Mouse (Mus musculus) hindbrain, embryonic 15.5 days (tissue): ENCODE data around the gene A130010J15Rik. TPM values are rescaled to one million over a fixed set of nuclear protein-coding genes. Genes with fewer than 3 reads are reported as not detected.

Experiments used
- ATAC-seq: fragments of 200-750 bp; cut with Nextera tagmentation; 2 replicates; pipeline ENCODE4 v1.8.0; 2017; ENCODE audit warnings: low read depth, moderate number of reproducible peaks, moderate TSS enrichment; ENCODE audit not compliant: low FRiP score
- H3K27ac ChIP-seq: fragments of 300-500 bp; sonication (generic); replicated peaks from 2 replicates; pipeline ENCODE4 v1.5.1; 2015; ENCODE audit warnings: mild to moderate bottlenecking, inconsistent platforms
- H3K27me3 ChIP-seq: fragments of 300-500 bp; sonication (generic); 2 replicates; pipeline ENCODE4 v1.6.1; 2015; ENCODE audit warnings: control low read depth, inconsistent platforms
- H3K36me3 ChIP-seq: fragments of 300-500 bp; sonication (generic); 2 replicates; pipeline ENCODE4 v1.6.1; 2015; ENCODE audit warnings: control low read depth, inconsistent platforms
- H3K4me1 ChIP-seq: fragments of 300-500 bp; sonication (generic); replicated peaks from 2 replicates; pipeline ENCODE4 v1.6.1; 2015; ENCODE audit warnings: control low read depth, inconsistent platforms
- H3K4me2 ChIP-seq: fragments of 300-500 bp; sonication (generic); 2 replicates; pipeline ENCODE4 v1.6.1; 2015; ENCODE audit warnings: moderate library complexity, mild to moderate bottlenecking, inconsistent platforms
- H3K4me3 ChIP-seq: fragments of 300-500 bp; sonication (generic); 2 replicates; pipeline ENCODE4 v1.5.1; 2015; ENCODE audit warnings: mild to moderate bottlenecking, inconsistent platforms
- H3K9ac ChIP-seq: fragments of 300-500 bp; sonication (generic); 2 replicates; pipeline ENCODE4 v1.6.1; 2015; ENCODE audit warnings: inconsistent platforms
- H3K9me3 ChIP-seq: fragments of 300-500 bp; sonication (generic); 2 replicates; pipeline ENCODE4 v1.6.1; 2016; ENCODE audit warnings: control low read depth, inconsistent platforms
- WGBS: fragments of 180-500 bp; shearing (Covaris S2); methylation state at CpG from one replicate; pipeline ENCODE4 v1.1.7; 2015; 5-methylcytosine and 5-hydroxymethylcytosine counted together
- polyA plus RNA-seq: library from polyadenylated mRNA; unstranded; fragments of >200 nt; fragmentation: Nextera tagmentation; extraction: Ambion mirVana; gene quantifications from 2 replicates; pipeline ENCODE4 v1.2.1, GENCODE M21; 2015

The A130010J15Rik gene
- polyA plus RNA-seq, 1 experiment from 2014 or later: 11.8 TPM

DNA sequence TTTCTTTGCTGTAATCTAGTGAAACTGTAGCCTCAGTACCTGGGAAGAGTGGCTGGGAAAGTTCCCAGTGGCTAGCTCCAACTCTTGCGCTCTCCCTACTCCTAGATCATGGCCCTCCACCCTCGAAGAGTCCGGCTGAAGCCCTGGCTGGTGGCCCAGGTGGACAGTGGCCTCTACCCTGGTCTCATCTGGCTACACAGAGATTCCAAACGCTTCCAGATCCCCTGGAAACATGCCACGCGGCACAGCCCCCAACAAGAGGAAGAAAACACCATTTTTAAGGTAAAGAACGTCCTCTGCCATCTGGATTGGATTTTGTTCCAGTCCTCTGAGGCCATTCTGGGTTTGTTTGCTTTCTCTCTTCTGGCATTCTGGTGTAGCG, 10.7 kb upstream of the A130010J15Rik start:
- Histone ChIP-seq H3K36me3 (no peaks in the 10 kb centered on the region), H3K9me3 (no peaks in the 10 kb centered on the region), H3K9ac (no peak overlapping the region), H3K27ac (no peak overlapping the region), H3K4me1 (peaks cover 12% of the 10 kb centered on the region), H3K4me3 (no peak overlapping the region), H3K27me3 (peaks cover 35% of the 10 kb centered on the region), H3K4me2 (no peak overlapping the region)
- no peak for ATAC-seq
- WGBS: 81% methylated on average over 8 of the region's 8 CpGs

DNA sequence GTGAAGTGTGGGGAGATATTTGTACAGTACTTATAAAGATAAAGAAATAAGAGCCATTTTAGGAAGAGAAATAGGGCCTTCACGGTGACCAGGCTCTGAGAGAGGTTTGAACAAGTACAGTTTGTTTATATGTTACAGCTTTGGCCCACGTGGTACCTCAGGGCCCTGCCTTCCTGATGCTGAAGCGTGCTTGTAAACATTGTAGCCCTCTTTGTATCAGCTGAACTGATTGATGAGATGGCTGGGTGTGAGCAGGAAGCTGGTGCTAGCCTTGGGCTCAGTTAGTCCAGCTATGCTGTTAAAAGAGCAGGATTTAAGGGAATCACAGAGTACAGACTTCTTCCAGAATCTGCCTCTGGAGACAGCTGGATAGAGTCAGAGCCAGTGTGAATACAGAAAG, 8.7 kb upstream of the A130010J15Rik start:
- Histone ChIP-seq H3K4me2 (no peak overlapping the region), H3K27ac (no peak overlapping the region), H3K4me3 (no peak overlapping the region), H3K4me1 (peaks cover 6% of the 10 kb centered on the region; the same call in 1 of the 2 replicates), H3K36me3 (no peaks in the 10 kb centered on the region), H3K27me3 (peaks cover 15% of the 10 kb centered on the region), H3K9me3 (no peaks in the 10 kb centered on the region), H3K9ac (no peak overlapping the region)
- 61% methylated on average over 3 of the region's 3 CpGs for WGBS
- ATAC-seq: no peak

DNA sequence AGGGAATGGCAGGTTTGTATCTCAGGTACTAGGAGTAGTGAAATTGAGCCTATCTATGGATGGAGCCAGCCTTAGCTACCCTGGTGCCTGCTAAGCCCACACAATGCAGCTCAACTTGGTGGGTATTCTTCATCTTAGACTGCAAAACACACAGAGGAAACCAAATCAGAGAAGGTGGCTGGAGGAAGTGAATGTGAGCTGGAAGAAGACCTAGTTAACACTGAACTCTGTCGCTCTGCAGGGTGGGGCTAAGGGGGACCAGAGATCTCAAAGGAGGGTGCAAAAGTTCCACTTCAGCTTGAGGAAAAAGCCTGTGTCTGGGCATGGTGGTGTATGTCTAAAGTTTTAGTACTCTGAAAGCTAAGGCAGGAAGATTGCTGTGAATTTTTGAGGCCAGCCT, 8.2 kb upstream of the A130010J15Rik start:
- 65% methylated on average over 1 of the region's 1 CpGs for WGBS
- no peaks in the 10 kb centered on the region for H3K36me3 ChIP-seq
- no peak overlapping the region for H3K9ac ChIP-seq
- H3K27ac ChIP-seq: no peak overlapping the region
- H3K4me2 ChIP-seq: no peak overlapping the region
- peaks cover 11% of the 10 kb centered on the region; the same call in 1 of the 2 replicates for H3K27me3 ChIP-seq
- H3K4me1 ChIP-seq: peaks cover 6% of the 10 kb centered on the region; the same call in 1 of the 2 replicates
- ATAC-seq: no peak
- H3K4me3 ChIP-seq: no peak overlapping the region
- no peaks in the 10 kb centered on the region for H3K9me3 ChIP-seq

DNA sequence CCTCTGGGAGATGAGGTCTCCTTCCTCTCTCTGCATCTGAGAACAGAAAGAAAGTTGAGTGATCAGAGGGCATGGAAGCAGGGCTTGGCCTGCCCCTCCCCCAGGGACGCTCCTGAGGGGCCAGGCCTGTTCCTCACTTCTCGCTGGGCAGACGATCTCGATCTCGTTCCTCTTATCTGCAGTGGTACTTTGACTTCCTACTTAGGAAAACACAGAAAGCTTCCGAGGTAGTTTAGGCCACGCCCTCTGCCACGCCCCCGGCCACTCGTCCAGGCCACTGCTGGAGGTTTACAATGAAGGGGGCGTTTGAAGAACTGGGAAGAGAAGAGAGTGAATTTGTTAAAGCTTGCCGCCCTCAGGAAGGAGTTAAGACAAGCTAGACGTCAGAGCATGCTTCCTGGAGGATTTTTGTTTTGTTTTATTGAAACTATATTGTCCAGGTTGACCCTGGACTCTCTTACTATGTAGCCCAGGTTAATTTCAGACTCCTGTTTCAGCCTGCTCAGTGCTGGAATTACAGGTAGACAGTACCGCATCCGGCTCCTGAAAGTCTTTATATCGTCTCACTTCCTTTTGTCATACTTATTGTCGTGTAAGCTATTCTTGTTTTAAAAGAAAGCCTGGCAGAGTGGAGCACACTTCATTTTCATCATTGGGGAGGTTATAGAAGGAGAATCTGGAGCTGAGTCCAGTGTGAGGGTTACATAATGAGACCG, 7.4 kb upstream of the A130010J15Rik start:
- H3K4me1 ChIP-seq: peaks cover 6% of the 10 kb centered on the region; the same call in 1 of the 2 replicates

DNA sequence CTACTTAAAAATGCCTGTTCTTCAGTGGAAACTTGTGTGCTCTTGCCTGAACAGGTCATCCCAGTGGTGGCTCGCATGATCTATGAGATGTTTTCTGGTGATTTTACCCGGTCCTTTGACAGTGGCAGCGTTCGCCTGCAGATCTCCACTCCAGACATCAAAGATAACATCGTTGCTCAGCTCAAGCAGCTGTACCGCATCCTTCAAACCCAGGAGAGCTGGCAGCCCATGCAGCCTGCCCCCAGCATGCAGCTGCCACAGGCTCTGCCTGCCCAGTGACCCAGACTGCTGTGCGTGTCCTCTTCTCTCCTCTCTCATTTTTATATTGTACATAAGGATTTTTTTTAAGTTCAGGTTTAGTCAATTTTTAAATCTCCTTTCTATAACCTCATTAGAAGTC, 1.4 kb downstream of the A130010J15Rik start:
- Histone ChIP-seq H3K27me3 (no peaks in the 10 kb centered on the region), H3K27ac (no peak overlapping the region), H3K4me3 (no peak overlapping the region), H3K9me3 (no peaks in the 10 kb centered on the region), H3K36me3 (no peaks in the 10 kb centered on the region), H3K4me1 (peaks cover 20% of the 10 kb centered on the region), H3K4me2 (no peak overlapping the region), H3K9ac (no peak overlapping the region)
- 84% methylated on average over 7 of the region's 7 CpGs for WGBS
- no peak for ATAC-seq

More for the DNA sequence above, 7.4 kb upstream of the A130010J15Rik start:
- Histone ChIP-seq H3K9ac (no peak overlapping the region), H3K36me3 (no peaks in the 10 kb centered on the region), H3K4me3 (no peak overlapping the region), H3K27ac (no peak overlapping the region), H3K27me3 (peaks cover 4% of the 10 kb centered on the region; the same call in 1 of the 2 replicates), H3K9me3 (no peaks in the 10 kb centered on the region), H3K4me2 (peak overlapping the region; percentile 42)
- WGBS: 18% methylated on average over 18 of the region's 18 CpGs
- ATAC-seq: no peak

DNA sequence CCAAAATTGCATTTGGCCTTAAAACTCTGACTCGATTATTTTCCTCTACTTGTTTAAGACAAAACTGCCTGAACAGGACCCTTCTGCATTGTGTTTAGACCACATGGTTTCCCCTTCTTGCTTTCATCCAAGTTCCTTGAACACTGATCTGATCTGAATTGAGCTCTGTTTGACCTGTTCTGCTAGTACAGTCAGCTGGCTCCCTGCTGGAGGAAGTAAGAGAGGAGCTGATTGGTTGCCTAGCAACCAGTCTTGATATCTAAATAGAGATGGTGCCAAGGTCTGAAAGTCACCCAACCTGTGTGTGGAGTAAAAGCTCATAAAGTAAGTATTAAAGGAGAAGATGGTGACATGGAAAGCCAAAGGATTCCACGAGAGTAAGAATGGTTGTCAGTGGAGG, 2.0 kb downstream of the A130010J15Rik start:
- Histone ChIP-seq H3K9ac (no peak overlapping the region), H3K36me3 (no peaks in the 10 kb centered on the region), H3K27me3 (no peaks in the 10 kb centered on the region), H3K27ac (no peak overlapping the region; the same call in 1 of the 2 replicates), H3K4me3 (no peak overlapping the region), H3K4me1 (peaks cover 26% of the 10 kb centered on the region), H3K9me3 (no peaks in the 10 kb centered on the region), H3K4me2 (no peak overlapping the region)
- no peak for ATAC-seq
- 61% methylated on average over 2 of the region's 2 CpGs for WGBS

DNA sequence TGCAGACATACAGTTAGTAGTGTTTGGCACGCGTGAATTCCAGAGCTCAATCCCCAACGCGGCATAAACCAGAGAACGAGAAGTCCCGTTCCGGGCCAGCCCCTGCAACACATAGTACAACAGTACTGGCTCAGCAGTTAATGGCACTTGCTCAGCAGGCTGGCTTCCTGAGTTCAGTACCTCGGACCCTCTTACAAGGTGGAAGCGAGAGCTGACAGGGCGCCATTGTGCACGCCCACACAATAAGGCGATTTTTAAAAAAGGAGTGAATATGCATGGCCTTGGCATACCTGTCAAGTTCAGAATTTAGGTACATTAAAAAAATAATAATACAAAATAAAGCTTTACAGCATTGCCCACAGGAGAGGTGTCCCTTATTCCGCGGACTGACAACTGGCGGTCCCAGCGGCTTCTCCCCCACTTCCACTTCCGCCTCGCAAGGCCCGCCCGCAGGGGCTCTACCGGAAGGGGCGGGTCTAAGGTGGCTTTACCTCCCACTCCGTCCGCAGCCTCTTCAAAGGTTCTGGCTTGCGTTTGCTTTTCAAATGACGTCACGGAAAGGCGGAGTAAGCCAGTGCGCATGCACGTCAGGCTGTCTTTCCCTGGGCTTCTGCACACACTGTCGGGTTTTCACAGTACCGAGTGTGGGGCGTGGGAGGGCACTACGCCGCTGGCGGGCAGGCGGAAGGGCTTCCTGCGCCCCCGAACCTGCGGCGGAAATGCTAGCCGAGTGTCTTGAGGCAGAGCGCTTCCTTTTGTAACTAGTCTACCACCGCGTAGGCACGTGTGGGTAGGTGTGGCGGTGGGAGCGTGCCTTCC, 5.4 kb downstream of the A130010J15Rik start:
- H3K9ac ChIP-seq: peak overlapping the region; percentile 76
- peak; percentile 100 for ATAC-seq
- H3K27ac ChIP-seq: peak overlapping the region; percentile 89
- peak overlapping the region; percentile 77 for H3K4me2 ChIP-seq
- under 1% methylated on average over 48 of the region's 48 CpGs for WGBS
- H3K36me3 ChIP-seq: no peaks in the 10 kb centered on the region
- H3K27me3 ChIP-seq: no peaks in the 10 kb centered on the region
- H3K9me3 ChIP-seq: no peaks in the 10 kb centered on the region
- peaks cover 36% of the 10 kb centered on the region for H3K4me1 ChIP-seq
- H3K4me3 ChIP-seq: peak overlapping the region; percentile 59

DNA sequence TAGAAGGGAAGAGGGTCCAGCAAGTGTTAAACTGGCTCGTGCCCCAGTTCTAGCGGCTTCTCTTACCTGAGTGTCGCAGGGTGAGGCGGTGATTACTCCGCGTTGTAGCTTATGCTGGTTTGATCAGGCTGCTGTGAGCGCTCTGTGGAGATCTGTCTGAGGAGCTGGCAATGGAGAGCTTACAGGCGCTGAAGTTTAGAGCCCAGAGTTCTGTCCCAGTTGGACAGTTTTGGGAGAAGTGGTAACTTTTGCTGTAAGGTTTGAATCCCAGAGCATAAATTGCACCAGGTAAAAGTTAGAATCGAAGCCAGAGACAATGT, 5.9 kb downstream of the A130010J15Rik start:
- no peaks in the 10 kb centered on the region for H3K9me3 ChIP-seq
- no peaks in the 10 kb centered on the region for H3K27me3 ChIP-seq
- ATAC-seq: no peak
- H3K9ac ChIP-seq: peak overlapping the region; percentile 68
- H3K4me2 ChIP-seq: peak overlapping the region; percentile 77
- H3K4me3 ChIP-seq: peak overlapping the region; percentile 59
- 26% methylated on average over 9 of the region's 9 CpGs for WGBS
- no peaks in the 10 kb centered on the region for H3K36me3 ChIP-seq
- H3K27ac ChIP-seq: peak overlapping the region; percentile 89
- peaks cover 38% of the 10 kb centered on the region for H3K4me1 ChIP-seq

DNA sequence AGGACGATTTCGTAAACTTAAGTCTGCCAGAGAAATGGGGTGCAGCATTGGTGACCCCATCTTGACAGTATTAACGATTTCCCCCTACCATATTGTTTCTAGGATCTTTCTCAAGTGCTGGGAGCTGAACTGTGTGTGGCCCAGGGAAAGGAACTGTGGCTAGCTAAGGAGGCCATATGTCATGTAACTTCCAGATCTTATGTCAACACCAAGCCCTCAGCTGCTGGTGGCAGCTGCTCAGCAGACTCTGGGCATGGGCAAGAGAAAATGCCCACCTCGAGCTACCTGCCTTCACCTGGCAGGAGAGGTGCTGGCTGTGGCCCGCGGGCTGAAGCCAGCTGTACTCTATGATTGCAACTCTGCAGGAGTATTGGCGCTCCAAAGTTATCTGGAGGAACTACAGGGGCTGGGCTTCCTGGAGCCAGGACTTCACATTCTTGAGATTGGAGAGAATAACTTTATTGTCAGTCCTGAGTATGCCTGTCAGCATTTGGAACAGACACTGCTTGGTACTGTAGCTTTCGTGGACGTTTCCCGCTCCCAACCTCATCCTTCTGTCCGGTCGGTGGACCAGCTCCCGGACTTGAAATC, 6.4 kb downstream of the A130010J15Rik start:
- Histone ChIP-seq H3K4me3 (peak overlapping the region; percentile 59), H3K36me3 (no peaks in the 10 kb centered on the region), H3K4me1 (peaks cover 38% of the 10 kb centered on the region), H3K9ac (peak overlapping the region; percentile 68), H3K9me3 (no peaks in the 10 kb centered on the region), H3K27me3 (no peaks in the 10 kb centered on the region), H3K4me2 (peak overlapping the region; percentile 77), H3K27ac (peak overlapping the region; percentile 89; the same call in 1 of the 2 replicates)
- WGBS: 89% methylated on average over 13 of the region's 13 CpGs
- ATAC-seq: no peak

DNA sequence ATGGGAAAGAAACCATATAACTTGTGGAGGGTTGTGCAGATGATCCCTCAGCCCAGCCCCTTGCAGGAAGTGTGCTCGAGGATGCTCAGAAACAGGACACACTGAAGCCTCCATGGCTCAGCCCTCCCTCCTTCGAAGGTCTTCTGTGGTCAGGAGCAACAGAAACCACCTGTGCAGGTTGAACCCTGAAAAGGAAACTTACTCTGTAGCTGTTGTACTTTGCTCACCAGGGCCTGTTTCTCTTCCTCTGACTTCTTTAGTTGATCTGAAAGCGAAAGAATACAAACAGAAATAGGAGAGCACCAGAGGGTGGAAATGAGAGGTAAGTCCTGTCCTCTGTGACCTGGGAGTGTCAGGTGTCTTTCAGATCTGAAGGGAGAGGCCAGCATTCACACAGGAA, 13.3 kb downstream of the A130010J15Rik start:
- Histone ChIP-seq H3K9me3 (no peaks in the 10 kb centered on the region), H3K9ac (no peak overlapping the region), H3K4me1 (0 out of 2 replicates have a peak, but pooled peaks cover 5% of the 10 kb centered on the region), H3K27me3 (no peaks in the 10 kb centered on the region), H3K4me3 (no peak overlapping the region), H3K36me3 (no peaks in the 10 kb centered on the region), H3K4me2 (no peak overlapping the region), H3K27ac (no peak overlapping the region)
- 85% methylated on average over 3 of the region's 3 CpGs for WGBS
- ATAC-seq: no peak

DNA sequence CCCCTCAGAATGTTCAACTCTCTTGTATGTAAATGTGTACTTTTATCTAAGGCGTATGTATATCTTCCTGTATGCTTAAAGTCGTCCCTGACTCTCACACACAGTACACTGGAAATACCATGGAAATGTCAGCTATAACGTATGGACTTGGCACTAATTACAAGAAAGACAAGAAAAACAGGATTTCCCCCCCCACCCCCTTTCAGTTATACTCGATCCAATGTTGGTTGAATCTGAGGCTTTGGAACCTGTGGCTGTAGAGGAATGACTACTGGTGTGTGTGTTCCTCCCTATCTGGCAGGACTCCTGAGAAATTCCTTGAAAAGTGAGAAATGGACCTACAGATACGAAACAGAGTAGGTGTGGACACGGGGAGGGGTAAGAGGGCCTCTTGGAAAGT, 20.4 kb downstream of the A130010J15Rik start:
- no peak for ATAC-seq
- H3K9me3 ChIP-seq: no peaks in the 10 kb centered on the region
- no peak overlapping the region for H3K4me2 ChIP-seq
- peaks cover 3% of the 10 kb centered on the region; the same call in 1 of the 2 replicates for H3K4me1 ChIP-seq
- no peak overlapping the region for H3K27ac ChIP-seq
- no peak overlapping the region for H3K4me3 ChIP-seq
- no peaks in the 10 kb centered on the region for H3K36me3 ChIP-seq
- no peak overlapping the region for H3K9ac ChIP-seq
- WGBS: 86% methylated on average over 6 of the region's 6 CpGs
- H3K27me3 ChIP-seq: no peaks in the 10 kb centered on the region

DNA sequence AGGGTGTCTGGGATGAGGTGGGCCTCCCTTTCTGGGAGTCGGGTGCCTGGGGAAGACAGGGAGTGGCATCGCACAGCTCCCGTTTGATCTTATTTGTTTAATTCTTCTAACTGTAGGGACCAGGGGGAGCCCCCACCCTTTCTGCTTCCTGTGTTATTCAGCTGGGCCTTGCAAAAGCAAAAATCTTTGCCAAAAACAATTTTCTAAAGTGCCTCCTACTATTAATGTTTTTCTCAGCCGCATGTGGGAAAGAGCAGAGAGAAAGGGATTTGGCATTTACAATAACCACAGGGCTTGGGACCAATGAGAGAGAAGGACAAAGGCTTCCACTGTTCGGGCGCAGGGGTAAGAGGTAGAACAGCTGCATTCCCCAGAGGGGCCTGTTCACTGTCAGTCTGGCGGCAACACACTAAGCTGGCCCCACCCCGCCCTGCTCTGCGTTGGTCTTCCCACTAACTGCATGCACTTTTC, 21.3 kb downstream of the A130010J15Rik start:
- Histone ChIP-seq H3K27ac (peak overlapping the region; percentile 54), H3K4me2 (no peak overlapping the region), H3K9me3 (no peaks in the 10 kb centered on the region), H3K4me1 (peaks cover 3% of the 10 kb centered on the region; the same call in 1 of the 2 replicates), H3K36me3 (no peaks in the 10 kb centered on the region), H3K27me3 (no peaks in the 10 kb centered on the region), H3K9ac (no peak overlapping the region), H3K4me3 (no peak overlapping the region)
- 35% methylated on average over 9 of the region's 9 CpGs for whole genome bisulfite sequencing
- peak; percentile 85; the same call in 1 of the 2 replicates for ATAC-seq
